Mouse (Mus musculus) embryonic facial prominence, embryonic 14.5 days (tissue): Measurements from ENCODE around the gene Gtpbp8. TPM values are rescaled to one million over a fixed set of nuclear protein-coding genes. Genes with fewer than 3 reads are reported as not detected.

Experiments
- ATAC-seq: fragments of 200-750 bp; cut with Nextera tagmentation; 2 replicates; pipeline ENCODE4 v1.8.0; 2017; ENCODE audit warnings: low read depth, moderate number of reproducible peaks, moderate TSS enrichment
- DNase-seq: peaks from one replicate; pipeline ENCODE4 v3.0.0-alpha.2; 2015; ENCODE audit warnings: low spot score
- H3K27ac ChIP-seq: fragments of 300-500 bp; sonication (generic); replicated peaks from 2 replicates; pipeline ENCODE4 v1.5.1; 2014; ENCODE audit warnings: low read depth, mild to moderate bottlenecking, low read length, moderate library complexity
- H3K27me3 ChIP-seq: fragments of 300-500 bp; sonication (generic); replicated peaks from 2 replicates; pipeline ENCODE4 v1.6.1; 2014; ENCODE audit warnings: low read length; ENCODE audit not compliant: control insufficient read depth, insufficient read depth
- H3K36me3 ChIP-seq: fragments of 300-500 bp; sonication (generic); 2 replicates; pipeline ENCODE4 v1.6.1; 2014; ENCODE audit warnings: low read length, mixed read lengths; ENCODE audit not compliant: control insufficient read depth, insufficient read depth
- H3K4me1 ChIP-seq: fragments of 300-500 bp; sonication (generic); 2 replicates; pipeline ENCODE4 v1.6.1; 2014; ENCODE audit warnings: antibody characterized with exemption, low read length; ENCODE audit not compliant: control insufficient read depth, insufficient read depth
- H3K4me2 ChIP-seq: fragments of 300-500 bp; sonication (generic); 2 replicates; pipeline ENCODE4 v1.6.1; 2014; ENCODE audit warnings: low read depth, mild to moderate bottlenecking, low read length, moderate library complexity, mixed read lengths
- H3K4me3 ChIP-seq: fragments of 300-500 bp; sonication (generic); 2 replicates; pipeline ENCODE4 v1.5.1; 2014; ENCODE audit warnings: low read depth, mild to moderate bottlenecking, low read length
- H3K9ac ChIP-seq: fragments of 300-500 bp; sonication (generic); 2 replicates; pipeline ENCODE4 v1.6.1; 2014; ENCODE audit warnings: low read depth, mild to moderate bottlenecking, low read length, moderate library complexity, mixed read lengths
- H3K9me3 ChIP-seq: fragments of 300-500 bp; sonication (generic); 2 replicates; pipeline ENCODE4 v1.6.1; 2016; ENCODE audit warnings: low read length; ENCODE audit not compliant: control insufficient read depth
- WGBS: fragments of 180-500 bp; shearing (Covaris S2); extraction: QIAGEN DNeasy Blood & Tissue Kit; methylation state at CpG from one replicate; pipeline ENCODE4 v1.1.7; 2014; 5-methylcytosine and 5-hydroxymethylcytosine counted together
- polyA plus RNA-seq: library from polyadenylated mRNA; unstranded; fragments of >200 nt; fragmentation: Nextera tagmentation; extraction: Ambion mirVana; gene quantifications from 2 replicates; pipeline ENCODE4 v1.2.1, GENCODE M21; 2014

The Gtpbp8 gene
- polyA plus RNA-seq, 1 experiment from 2014 or later, result 27.8 TPM

GRCm38 (mm10) chr16:44697473-44698205 lies 48.5 kb downstream of the Gtpbp8 start:
- H3K4me1 ChIP-seq, result peaks cover 11% of the 10 kb centered on the region
- no peak for ATAC-seq
- WGBS, result 75% methylated on average over 5 of the region's 5 CpGs
- H3K27ac ChIP-seq, result peak overlapping the region; percentile 61; the same call in 1 of the 2 replicates
- no peaks in the 10 kb centered on the region for H3K9me3 ChIP-seq
- no peaks in the 10 kb centered on the region for H3K36me3 ChIP-seq
- no peak overlapping the region for H3K9ac ChIP-seq
- DNase-seq, result peak; percentile 49
- H3K4me3 ChIP-seq, result no peak overlapping the region
- H3K4me2 ChIP-seq, result no peak overlapping the region
- no peaks in the 10 kb centered on the region for H3K27me3 ChIP-seq

- Histone ChIP-seq H3K27ac (peak overlapping the region; percentile 46), H3K4me3 (no peak overlapping the region), H3K4me2 (no peak overlapping the region), H3K36me3 (no peaks in the 10 kb centered on the region), H3K9me3 (no peaks in the 10 kb centered on the region), H3K9ac (no peak overlapping the region), H3K4me1 (peaks cover 16% of the 10 kb centered on the region), H3K27me3 (no peaks in the 10 kb centered on the region)
- 21% methylated on average over 12 of the region's 12 CpGs for whole genome bisulfite sequencing
- peak; percentile 72 for DNase-seq
- peak; percentile 88; the same call in 1 of the 2 replicates for ATAC-seq
These were observed 50.1 kb downstream of the Gtpbp8 start for GRCm38 (mm10) chr16:44695859-44696620.

GRCm38 (mm10) chr16:44695214-44695858 lies 50.8 kb downstream of the Gtpbp8 start:
- Histone ChIP-seq H3K4me3 (no peak overlapping the region), H3K27ac (peak overlapping the region; percentile 46; the same call in 1 of the 2 replicates), H3K9me3 (no peaks in the 10 kb centered on the region), H3K36me3 (no peaks in the 10 kb centered on the region), H3K9ac (no peak overlapping the region), H3K27me3 (no peaks in the 10 kb centered on the region), H3K4me1 (peaks cover 16% of the 10 kb centered on the region), H3K4me2 (no peak overlapping the region)
- ATAC-seq, result peak; percentile 68; the same call in 1 of the 2 replicates
- WGBS, result 66% methylated on average over 8 of the region's 8 CpGs
- DNase-seq, result no peak

DNA sequence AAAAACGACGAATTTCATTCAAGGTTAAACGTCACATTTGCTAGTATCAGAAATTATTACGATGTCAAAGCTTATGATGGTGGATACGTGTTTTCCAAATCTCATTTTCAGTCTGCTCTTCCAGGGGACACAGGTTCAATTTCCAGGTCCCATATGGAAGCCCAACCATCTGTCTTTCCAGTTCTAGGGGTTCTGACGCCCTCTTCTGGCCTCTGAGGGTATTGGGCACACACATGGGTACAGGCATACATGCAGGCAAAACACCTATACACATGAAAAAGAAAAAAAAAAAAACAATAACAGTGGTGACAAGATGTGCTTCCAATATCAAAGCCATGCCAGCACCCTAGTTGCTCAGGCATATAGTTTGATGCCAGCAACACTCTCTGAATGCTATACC lies 52.5 kb downstream of the Gtpbp8 start:
- ATAC-seq, result no peak
- H3K4me1 ChIP-seq, result peaks cover 21% of the 10 kb centered on the region

DNA sequence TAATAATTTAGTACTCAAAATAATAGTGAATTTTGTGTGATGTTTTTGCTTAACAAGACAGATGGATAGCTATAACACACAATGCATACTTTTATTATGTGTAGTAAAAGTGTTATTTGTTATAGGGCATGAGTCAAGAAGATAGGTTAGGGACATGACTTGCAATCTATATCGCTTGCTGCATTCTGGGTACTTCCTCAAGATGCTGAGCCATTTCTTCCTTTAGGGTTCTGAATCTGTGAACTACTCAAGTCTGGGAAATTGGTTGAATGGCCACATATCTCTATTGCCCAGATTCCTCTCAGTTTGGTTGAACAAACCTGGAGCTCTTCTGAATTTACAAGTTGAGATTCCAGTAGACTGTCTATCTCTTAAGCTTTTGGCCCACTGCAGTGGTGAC lies 53.6 kb downstream of the Gtpbp8 start:
- no peak for ATAC-seq
- Histone ChIP-seq H3K27ac (no peak overlapping the region), H3K4me3 (no peak overlapping the region), H3K36me3 (no peaks in the 10 kb centered on the region), H3K4me1 (peaks cover 32% of the 10 kb centered on the region), H3K9ac (no peak overlapping the region), H3K9me3 (no peaks in the 10 kb centered on the region), H3K4me2 (no peak overlapping the region), H3K27me3 (no peaks in the 10 kb centered on the region)
- WGBS, result 91% methylated on average over 1 of the region's 1 CpGs
- no peak for DNase-seq

More for the DNA sequence above, 52.5 kb downstream of the Gtpbp8 start:
- Histone ChIP-seq H3K36me3 (no peaks in the 10 kb centered on the region), H3K4me3 (no peak overlapping the region), H3K27me3 (no peaks in the 10 kb centered on the region), H3K9ac (no peak overlapping the region), H3K4me2 (no peak overlapping the region), H3K27ac (no peak overlapping the region), H3K9me3 (no peaks in the 10 kb centered on the region)
- DNase-seq, result no peak
- 69% methylated on average over 6 of the region's 6 CpGs for WGBS

DNA sequence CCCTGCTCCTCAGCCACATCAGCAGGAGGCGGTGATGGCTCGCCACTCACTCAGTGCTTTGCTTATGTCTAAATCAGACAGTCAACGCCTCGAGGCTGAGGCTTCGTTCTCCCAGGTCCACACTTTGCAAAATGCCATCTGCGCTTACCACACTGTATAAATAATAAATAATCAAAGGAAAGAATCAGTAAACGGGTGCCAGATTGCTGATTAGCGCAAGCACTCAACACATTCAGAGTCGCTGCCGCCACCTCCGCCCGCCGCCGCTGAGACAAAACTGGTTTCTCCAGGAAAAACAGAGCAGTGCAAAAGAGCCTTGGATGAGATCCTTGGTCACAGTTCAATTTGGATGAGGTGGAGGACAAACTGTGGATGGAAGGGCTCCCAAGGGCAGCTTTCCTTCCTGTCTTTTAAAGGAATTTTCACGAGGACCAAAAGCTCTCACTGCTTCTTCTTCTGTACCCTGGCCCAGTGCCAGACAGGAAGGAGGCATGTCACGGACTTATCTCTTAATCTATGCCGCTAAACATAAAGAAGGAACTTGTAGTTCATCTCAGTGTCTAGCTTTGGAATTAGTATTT lies 54.5 kb downstream of the Gtpbp8 start:
- ATAC-seq (no peak), DNase-seq (peak; percentile 81)
- Histone ChIP-seq H3K4me2 (peak overlapping the region; percentile 13; the same call in 1 of the 2 replicates), H3K9me3 (no peaks in the 10 kb centered on the region), H3K9ac (no peak overlapping the region), H3K36me3 (no peaks in the 10 kb centered on the region), H3K4me1 (peaks cover 40% of the 10 kb centered on the region), H3K27me3 (no peaks in the 10 kb centered on the region), H3K27ac (no peak overlapping the region), H3K4me3 (no peak overlapping the region)
- 43% methylated on average over 17 of the region's 17 CpGs for WGBS

DNA sequence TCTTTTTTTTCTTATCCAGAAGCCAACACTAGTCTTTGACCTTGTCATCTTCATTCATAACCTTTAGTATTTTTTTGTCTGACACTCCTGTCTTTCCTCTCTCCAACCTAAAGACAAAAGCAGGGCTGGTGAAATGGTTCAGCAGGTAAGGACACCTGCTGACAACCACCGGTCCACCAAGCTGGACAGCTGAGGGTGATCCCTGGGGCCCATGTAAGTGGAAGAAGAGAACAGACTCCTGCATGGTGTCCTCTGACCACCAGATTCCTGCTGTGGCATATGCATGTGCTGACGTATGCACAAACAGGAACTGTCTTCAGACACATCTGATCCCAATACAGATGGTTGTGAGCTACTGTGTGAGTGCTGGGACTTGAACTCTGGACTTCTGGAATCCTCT lies 55.1 kb downstream of the Gtpbp8 start:
- Histone ChIP-seq H3K4me1 (peaks cover 36% of the 10 kb centered on the region), H3K4me3 (no peak overlapping the region), H3K36me3 (no peaks in the 10 kb centered on the region), H3K9me3 (no peaks in the 10 kb centered on the region), H3K27me3 (no peaks in the 10 kb centered on the region), H3K27ac (no peak overlapping the region), H3K4me2 (no peak overlapping the region), H3K9ac (no peak overlapping the region)
- no peak for DNase-seq
- ATAC-seq, result no peak
- WGBS, result 72% methylated on average over 2 of the region's 2 CpGs

DNA sequence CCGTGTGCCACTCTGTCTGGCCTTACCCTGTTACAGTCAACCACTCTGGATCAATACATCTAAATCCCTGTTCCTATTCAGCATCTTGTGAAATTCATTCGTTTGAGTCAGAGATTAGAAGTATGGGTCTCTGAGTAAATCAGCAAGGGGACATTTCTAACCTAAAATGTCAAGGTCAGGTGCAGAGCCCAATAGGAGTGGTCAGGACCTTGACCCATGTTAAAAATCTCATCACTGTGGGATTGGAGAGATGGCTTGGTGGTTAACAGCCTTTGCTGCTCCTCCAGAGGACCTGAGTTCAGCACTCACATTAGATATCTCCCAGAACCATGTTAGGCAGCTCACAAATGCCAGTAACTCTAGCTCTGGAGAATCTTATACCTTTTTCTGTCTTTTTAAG lies 55.7 kb downstream of the Gtpbp8 start:
- no peak overlapping the region for H3K27ac ChIP-seq
- H3K4me2 ChIP-seq, result no peak overlapping the region
- H3K36me3 ChIP-seq, result no peaks in the 10 kb centered on the region
- WGBS, result 83% methylated on average over 2 of the region's 2 CpGs
- H3K27me3 ChIP-seq, result no peaks in the 10 kb centered on the region
- H3K9me3 ChIP-seq, result no peaks in the 10 kb centered on the region
- no peak overlapping the region for H3K9ac ChIP-seq
- H3K4me3 ChIP-seq, result no peak overlapping the region
- H3K4me1 ChIP-seq, result peaks cover 34% of the 10 kb centered on the region
- DNase-seq (no peak), ATAC-seq (no peak)
